Mouse (Mus musculus): ENCODE measurements at regions not wholly inside any gene's neighbourhood (a gene's known extent, or its start where the extent isn't known, plus 50 kb on each side); places are given as distances from the start of the nearest gene placed in this dataset.
A peak's percentile ranks its signal among the peaks of the same experiment; 100 is the strongest.

DNA sequence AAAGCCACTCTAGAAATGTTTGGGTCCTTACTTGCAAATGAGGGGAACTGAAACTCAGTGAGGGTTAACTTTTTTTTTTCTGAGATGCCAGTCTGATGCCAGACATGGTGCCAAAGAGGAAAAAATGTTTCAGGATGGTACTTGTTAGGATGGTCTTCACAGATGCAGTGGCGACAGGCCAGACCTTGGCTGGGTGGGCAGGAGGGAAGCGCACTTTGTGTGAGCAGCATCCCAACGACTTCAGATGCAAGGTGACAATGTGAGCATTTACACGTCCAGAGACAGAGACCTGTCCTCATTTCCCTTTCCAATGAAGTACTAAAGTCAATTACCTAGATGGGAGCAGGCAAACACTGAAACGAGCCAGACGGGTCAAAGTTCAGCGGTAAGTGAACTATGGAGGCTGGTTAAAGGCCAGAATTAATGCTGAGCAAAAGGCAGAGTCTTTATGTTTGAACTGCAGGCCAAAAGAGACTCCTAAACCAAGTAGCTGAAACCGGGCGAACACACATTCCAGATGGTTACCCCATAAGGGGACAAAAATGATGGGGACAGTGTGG is 213.7 kb upstream of the Ccdc122 start:
- DNase-seq (ENCODE audit: low spot score in 2 of 2), result no peak

DNA sequence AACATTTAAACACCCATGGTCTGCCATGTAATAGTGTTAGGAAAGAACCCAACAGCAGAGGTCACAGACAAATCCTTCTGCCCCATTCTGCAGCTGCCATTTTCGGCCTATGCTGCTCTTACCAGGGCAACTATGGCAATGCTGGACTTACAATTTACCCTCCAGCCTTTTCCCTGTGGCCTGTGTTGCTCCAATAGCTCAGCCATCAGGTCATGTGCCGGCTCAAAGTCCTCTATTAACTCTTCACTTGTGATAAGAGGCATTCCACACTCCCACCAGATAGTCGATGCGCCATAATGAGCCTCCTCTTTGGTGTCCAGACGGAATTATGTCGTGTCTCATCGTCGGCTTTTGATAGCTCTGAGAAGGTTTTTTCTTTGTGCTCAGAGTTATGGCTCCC is 214.7 kb upstream of the Ccdc122 start:
- no peak for DNase-seq (ENCODE audit: low spot score in 2 of 2)

DNA sequence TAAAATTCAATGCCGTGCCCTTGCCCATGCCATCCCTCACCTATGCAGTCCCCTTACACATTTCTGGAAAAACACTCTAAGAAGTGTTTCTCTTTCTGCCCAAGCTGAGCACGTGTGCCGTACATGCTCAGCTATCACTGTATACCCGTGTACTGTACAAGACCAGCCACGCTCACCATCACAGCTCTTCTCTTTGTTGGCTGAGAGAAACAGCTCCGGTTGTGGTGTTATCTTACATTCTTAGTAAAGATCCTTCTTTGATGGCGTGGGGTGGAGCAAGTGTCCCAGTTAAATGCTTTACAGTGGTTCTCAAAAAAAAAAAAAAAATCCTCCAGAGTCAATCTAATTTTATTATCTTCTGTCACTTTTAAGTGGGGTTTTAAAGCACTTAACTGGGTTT is 215.1 kb upstream of the Ccdc122 start:
- no peak for DNase-seq (ENCODE audit: low spot score in 2 of 2)

DNA sequence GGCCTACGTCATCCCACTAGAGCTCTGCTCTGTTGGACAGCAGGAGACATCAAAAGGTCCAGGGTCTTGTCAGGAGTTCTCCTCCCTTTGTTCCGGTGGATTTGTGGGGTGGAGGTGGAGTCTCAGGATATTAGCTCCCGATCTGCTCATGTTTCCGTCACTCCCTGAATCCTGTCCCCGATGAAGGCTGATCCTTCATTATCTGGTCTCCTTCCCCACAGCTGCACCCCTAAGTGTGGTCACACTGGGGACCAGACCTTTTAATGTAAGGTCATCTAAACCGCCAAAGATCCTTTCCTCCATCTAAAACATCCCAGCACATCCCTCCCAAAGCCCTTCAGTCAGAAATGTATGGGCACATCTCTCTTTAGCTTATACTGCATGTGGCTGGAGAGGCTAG is 215.6 kb upstream of the Ccdc122 start:
- no peak for DNase-seq (ENCODE audit: low spot score in 2 of 2)

DNA sequence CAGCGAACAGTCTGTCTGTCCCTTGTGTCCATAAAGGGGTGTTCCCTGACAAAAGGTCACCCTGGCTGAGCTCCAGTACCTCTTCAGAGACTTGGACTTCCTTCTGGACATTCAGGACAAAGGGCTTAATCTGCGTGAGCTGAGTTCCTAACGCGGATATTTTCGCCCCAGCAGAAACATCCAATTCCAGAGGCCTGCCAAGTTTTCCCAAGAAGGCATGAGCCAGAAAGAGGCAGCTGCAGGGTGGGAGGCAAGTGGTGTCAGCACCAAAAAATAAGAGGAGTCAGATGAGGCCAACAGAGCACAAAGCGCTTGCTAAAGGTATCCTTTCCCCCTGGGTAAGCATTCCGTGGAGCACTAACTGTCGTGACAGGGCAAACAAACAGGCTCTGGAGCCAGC is 216.9 kb upstream of the Ccdc122 start:
- DNase-seq (ENCODE audit: low spot score in 2 of 2), result peak; percentile 69 to 77

DNA sequence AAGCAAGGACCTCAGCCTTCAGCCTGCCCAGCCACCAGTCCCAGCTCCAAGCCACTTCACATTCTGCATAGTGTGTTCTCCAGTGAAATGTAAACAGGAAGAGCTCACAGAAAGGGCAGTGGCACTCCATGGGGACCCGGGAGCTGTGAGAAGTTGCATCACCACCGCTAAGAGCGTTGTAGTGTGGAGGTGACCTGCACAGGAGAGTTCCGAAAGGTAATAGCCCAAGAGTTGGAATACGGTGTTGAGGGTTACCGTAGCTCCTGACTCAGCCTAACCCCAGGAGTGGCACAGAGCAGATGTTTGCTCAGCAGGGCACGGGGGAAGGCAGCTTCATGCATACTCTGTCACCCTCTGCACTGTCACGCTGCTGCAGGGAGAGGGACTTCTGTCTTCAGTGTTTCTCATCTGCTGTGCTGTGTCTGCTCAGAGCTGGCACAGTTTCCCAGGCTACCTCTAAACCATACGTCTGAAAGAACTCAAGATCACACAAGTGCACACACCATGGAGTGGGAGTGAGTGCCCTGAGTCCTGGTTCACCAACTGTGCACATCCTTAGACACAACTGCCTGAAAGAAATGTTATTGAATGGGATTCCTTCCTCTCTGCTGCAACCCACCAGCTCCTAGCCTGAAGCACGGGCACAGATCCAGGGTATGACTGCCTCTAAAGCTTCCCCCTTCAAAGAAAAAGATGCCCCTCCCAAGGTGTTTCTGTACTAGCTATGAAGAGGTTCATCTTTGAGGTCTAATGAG is 218.1 kb upstream of the Ccdc122 start:
- DNase-seq (ENCODE audit: low spot score in 2 of 2), result no peak

DNA sequence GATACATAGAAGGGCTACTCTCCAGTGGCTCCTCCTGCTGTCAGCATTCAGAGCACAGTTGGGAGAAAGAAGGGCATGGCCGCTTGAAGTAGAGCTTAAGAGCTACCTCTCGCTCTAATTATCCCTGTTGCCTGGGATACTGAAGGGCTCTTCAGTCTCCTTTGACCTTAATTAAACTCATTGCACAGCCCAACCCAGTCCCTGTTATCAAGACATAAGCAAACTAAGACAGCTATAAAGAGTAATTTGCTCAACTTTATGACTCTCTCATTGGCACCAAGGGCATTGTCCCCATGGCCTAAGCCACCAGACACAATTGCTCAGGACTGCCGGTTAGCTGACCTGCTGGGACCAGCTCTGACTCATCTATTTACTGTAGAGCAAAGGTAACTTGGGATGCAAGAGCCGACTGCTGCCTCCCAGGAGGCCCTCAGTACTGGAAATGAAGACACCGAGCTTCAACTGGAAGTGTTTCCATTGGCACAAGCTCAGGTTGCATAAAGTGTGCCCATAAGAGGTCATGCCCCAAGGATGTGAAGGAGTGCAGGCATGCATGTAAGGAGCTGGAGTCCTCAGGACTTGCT is 219.3 kb upstream of the Ccdc122 start:
- no peak for DNase-seq (ENCODE audit: low spot score in 2 of 2)

DNA sequence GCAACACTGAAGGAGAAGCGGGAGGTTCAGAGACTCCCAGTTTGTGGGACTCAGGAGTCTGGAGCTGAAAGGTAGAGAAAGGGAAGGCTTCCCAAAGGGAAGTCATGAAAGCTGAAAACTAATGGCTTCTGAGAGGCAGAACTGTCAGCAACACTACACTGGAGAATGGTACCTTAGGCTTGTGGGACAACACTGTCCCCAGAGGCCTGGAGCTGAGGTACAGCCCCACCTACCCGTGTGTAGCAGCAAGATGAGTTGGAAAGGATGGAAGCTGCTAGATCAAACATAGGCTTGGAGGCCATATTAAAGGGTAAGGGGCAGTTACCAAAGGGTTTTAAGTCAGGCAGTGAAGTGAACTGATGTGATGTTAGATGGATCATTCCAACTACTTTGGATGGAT is 219.9 kb upstream of the Ccdc122 start:
- no peak for DNase-seq (ENCODE audit: low spot score in 2 of 2)

DNA sequence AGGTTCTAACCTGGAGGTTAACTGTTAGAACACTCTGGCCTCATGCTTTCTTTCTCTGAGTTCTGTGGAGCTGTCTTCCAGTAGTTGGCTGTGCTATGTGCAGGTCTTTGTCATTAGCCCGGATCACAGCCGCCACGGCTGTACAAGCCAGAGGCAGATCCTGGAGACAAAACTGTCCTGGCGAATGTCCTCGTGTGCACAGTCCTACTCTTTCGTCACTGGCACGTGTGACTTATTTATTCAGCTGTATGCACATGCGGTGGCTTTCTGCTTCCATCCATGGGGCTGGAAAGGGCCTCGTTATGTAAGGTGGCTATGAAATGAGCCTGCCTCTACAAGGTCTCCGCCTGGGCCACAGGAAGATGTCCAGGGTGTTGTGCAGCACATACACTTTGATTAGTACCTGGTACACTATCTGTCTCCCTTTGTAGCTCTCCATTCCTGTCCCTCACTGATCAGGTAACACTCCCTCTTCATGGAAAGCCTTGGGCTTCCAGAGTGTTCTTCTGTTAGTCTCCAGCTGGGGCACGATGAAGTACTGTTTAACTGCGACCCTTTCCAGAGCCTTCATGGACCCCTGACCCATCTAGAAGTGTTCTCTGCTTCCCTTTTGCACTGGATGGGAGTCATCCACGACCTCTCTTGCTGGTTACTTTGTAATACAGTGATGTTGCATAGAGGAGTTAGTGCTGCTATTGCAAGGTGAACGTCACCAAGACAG is 224.3 kb upstream of the Ccdc122 start:
- no peak for DNase-seq (ENCODE audit: low spot score in 2 of 2)

DNA sequence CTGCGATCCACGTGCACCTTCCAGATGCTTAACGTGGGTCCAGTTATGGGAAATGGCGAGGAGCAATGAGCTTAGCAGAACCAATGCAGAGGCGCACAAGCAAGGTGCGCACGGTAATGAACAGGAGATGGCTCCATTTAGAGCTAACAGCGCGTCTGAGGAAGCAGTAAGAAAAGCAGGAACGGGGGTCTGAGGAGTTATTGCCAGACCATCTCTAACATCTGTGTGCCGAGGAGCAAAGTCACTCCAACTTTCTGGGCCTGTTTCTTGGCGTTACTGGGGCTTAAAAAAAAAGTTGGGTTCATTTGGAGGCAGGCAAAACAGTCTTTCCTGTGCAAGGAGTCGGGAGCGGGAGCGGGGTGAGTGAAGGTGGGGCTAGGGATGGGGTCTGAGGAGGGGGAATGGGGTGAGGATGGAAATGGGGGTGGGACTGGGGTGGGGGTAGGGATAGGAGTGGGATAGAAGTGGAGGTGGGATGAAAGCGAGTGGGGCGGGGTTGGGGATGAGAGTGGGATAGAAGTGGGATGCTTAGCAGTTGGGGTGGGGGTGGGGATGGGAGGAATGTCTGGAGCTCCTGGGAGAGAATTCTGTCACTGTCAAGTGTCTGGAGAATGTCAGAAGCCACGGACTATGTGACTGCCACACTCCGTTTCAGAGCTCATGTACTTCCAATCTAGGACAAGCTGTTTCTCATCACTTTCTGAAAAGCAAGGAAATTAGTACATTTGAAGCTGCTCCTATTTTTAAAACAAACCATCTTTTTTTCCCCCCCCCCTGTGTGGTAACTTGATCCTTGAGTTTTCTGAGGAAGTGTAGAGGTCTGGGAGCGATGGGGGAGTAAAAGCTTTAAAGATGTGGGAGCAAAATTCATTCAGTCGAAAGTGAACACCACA is 225.6 kb upstream of the Ccdc122 start:
- no peak for DNase-seq (ENCODE audit: low spot score in 2 of 2)

DNA sequence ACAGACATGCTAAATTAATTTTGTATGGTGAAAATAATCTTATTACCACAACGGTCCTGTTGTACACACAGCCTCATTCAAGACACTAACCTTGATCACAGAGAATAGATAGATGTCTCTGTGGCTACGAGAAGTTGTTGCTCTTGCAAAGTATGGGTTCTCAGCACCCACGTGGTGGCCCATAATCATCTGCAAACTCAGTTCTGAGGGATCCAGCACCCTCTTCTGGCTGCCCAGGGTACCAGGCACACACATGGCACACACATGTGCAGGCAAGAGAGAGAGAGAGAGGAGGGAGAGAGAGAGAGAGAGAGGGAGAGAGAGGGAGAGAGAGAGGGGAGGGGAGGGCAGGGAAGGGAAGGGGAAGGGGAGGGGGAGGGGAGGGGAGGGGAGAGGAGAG is 226.5 kb upstream of the Ccdc122 start:
- no peak for DNase-seq (ENCODE audit: low spot score in 2 of 2)

DNA sequence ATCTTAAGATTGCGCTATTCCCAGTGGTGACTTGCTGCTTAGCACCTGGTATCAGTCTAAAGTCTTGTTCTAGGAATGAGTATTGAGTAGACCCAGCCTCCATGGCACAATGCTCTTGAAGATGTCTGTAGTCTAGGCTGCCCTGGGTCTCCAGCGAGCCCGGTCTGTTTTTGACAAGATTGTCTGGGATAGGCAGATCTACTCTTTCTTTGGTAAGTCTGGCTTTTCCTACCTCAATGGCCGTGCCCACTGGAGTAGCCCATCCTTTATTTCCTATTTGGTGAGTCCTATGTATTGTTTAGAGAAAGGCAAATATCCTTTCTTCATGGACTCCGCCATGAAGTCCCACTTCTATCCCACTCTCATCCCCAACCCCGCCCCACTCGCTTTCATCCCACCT is 227.2 kb upstream of the Ccdc122 start:
- no peak for DNase-seq (ENCODE audit: low spot score in 2 of 2)

DNA sequence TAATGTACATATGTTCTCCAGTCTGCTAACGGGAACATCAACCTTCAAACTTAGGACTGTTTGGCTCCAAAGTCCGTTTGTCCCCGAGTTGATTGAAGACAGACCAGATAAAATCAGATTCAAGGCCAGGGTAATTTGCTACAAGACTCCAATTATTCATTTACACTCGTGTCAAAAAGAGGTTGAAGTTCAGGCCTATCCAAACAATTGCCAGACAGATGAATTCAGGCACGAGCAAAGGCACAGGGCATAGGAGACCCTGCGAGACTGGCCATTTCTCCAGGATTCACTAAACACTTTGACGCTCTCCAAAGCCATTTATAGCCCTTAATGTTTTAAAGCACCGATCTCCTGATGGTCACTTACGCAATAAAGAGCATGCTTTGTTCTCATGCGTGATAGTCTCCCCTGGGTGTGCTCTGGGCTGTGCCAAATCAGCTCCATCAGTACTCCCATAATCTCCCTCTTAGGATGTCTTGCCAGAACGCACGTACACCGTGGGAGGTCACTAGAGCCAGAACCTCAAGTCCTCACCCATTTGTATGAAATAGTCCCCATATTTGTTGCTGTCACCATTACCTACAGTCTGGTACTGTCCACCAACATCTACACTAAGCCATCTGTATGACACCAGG is 231.3 kb upstream of the Ccdc122 start:
- no peak for DNase-seq (ENCODE audit: low spot score in 2 of 2)

DNA sequence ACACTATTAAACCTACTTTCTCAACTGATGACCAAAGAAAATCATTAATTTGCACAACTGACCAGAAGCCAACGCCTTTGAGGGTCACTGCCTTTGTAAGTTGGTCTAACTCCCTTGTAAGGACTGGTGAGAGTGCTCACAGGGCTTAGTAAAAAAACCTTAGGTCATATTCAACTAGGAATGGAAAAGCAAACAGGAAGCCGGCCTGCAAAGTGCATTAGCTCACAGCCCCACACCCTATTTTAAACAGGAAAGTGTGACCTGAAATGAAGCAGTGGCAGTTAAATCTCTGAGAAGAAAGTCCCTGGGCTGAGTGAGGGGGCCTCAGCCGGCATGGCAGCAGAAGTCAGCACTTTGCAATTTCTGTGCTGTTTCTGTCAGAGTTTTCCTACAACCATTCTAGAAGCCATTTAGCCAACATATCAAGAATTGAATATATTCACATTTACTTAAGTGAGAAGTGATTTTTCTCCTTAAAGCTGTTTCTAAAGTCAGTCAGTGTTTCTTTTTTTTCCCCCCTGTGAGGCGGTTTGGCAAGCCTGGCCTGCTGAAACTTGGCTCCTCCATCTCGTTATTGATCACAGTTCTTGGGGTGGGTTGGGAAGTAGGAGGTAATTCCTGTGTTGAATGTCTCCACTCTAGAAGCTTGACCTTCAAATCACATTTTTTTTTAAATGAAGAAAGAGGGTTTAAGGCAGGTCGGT is 232.0 kb upstream of the Ccdc122 start:
- no peak for DNase-seq (ENCODE audit: low spot score in 2 of 2)

DNA sequence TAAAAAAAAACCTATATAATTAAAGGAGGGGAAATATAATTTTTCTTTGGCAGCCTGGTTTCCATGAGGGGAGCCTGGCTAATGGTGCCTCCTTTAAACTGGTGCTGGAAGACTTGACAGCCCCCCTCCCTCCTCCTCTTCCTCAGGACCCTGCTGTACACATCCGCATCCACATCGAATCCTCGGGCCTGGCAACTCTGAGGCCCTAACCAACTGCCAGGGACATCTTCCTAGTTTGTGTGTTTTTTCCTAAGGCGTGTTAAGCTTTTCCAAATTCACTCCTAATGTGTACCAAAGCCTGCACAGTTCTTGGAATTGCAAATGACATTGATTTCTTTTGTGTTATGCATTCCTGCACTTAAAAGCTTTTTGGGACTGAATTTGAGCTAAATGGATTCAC is 236.4 kb upstream of the Ccdc122 start:
- DNase-seq (ENCODE audit: low spot score in 2 of 2), result no peak

DNA sequence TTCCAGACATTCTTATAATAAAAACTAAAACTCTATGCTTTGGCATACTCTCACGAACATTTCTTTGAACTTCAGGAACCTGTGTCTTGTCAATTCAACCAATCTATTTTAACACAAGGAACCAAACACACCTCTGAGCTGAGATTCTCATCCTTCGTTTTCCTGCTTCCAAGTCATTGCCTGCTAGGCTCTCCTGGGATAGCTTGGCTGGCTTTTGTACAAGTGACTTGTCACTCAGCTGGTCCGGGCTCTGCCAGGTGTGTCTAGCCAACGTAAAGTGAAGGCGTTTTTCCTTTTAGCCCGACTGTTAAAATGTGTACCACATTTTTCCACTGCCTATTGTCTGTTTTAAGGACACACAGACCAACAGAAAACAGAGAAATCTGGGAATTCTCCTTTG is 236.8 kb upstream of the Ccdc122 start:
- no peak for DNase-seq (ENCODE audit: low spot score in 2 of 2)

DNA sequence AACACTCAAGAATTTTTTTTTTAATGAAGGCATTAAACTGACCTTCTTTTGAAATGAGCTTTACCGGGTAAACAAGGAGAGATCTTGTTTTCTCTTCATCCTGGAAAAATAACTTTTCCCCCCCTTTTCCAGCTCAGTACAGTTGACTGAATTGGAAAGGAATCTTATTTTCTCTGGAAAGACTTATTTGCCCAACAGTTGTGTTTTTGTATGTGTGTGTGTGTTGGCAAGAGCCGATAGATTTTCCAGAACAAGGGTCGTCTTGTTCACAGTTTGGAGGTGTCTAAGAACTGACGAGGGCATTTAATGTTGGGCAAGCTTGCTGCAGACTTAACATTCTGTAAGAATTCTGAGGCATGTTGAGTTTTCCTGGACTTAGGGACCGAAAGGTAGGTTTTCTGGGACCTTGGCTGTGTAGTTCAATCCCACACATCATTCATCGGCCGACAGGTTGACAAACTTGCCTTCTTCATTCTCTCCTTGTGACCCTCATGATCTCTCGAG is 237.6 kb upstream of the Ccdc122 start:
- no peak for DNase-seq (ENCODE audit: low spot score in 2 of 2)

DNA sequence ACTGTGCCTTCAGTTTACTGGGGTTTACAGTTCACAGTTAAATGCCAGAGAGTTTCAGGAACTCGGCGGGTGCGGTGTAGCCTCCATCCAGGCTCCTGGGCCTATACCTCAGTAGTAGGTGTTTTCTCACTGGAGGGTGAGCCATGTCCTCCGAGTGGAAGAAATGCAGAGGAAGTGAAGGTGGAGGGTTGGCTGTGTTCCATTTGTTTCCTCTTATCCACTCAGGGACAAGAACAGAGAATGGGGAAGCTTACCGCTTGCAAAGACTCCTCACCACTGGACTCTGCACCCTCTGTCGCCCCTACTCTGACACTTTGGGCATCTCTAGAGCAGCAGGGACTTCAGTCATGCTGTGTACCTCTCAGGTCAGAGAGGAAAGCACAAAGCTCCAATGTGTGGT is 238.1 kb upstream of the Ccdc122 start:
- no peak for DNase-seq (ENCODE audit: low spot score in 2 of 2)

DNA sequence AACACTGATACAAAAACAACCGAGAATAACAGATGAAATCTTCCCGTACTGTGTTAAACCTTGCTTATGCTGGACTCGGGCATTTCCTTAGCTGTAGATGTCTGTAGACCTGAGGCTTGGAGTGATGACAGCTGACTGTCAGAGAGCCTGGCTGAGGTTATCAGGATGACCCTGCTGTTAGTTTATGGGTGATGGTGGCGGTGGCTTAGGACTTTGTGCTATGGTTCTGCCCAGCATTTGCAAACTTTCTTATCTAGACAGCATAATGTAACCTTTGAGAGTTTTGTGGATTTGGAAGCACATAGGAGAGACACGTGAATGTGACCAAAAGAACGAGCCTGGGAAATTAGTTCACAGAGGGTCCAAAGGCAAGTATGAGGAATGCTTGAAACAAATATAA is 239.1 kb upstream of the Ccdc122 start:
- DNase-seq (ENCODE audit: low spot score in 2 of 2), result no peak

DNA sequence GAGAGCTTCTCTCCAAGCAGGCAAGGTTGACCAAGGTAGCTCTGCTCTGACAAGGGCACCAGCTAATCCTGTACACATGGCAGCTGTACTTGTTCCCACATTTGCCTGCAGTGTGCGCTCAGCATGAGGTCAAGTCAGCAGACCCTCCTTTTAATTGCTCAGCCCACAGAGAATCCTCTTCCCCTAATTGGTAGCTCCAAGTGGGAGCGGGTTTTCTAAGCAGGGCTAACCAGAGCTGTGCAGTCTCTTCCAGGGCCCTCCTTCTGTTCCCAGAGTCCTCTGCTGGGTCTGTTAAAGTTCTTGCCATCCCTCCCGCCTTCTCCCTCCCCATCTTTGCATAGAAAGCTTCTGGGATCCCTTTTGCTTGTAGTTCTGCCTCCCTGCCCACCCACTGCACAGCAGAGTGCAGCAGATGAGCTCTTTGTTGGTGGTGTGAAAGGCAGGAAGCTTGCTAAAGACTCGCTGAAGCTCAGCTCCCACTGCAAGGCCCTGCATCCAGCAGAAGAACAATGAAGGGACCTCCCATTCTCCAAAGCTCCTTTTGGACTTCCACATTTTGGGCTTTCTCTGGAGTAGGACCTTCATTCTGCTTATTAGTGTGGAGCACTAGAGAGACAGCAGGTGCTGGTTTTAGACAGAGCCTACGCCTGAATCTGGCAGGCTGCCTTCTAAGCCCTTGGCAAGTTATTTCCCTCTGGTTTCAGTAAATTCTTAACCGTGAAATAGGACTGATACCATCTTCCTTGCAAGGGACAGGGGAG is 235.3 kb upstream of the Serp2 start:
- DNase-seq (ENCODE audit: low spot score in 2 of 2), result no peak
